Mouse (Mus musculus) CH12.LX (cell line): ENCODE data around the gene S1pr1. TPM values are rescaled to one million over a fixed set of nuclear protein-coding genes. Genes with fewer than 3 reads are reported as not detected.
A peak's percentile ranks its signal among the peaks of the same experiment; 100 is the strongest.

Experiments used
- DNase-seq: peaks from one replicate; pipeline ENCODE4 v3.0.0-alpha.2; 2013; ENCODE audit errors: extremely low read depth
- H3K27ac ChIP-seq: 2 replicates; pipeline ENCODE4 v1.5.1; 2012; ENCODE audit warnings: low read depth, mild to moderate bottlenecking, control low read depth, moderate library complexity; ENCODE audit not compliant: insufficient read depth
- H3K27me3 ChIP-seq: replicated peaks from 2 replicates; pipeline ENCODE3; 2012; ENCODE audit warnings: inconsistent platforms
- H3K36me3 ChIP-seq, 2 experiments: replicated peaks in 1 of 2; 2 replicates each; pipeline versions ENCODE3 to v1.6.1; 2012; ENCODE audit warnings: inconsistent platforms in 1 of 2, low read length in 1 of 2, mild to moderate bottlenecking in 1 of 2, mixed read lengths in 1 of 2, moderate library complexity in 1 of 2; ENCODE audit not compliant: control insufficient read depth in 1 of 2, insufficient read depth in 1 of 2
- H3K4me1 ChIP-seq, 2 experiments: 2 replicates each; pipeline ENCODE4 v1.6.1; 2012; ENCODE audit warnings: inconsistent platforms in 1 of 2, moderate library complexity in 1 of 2; ENCODE audit not compliant: insufficient read depth in 2 of 2, control insufficient read depth in 1 of 2
- H3K4me2 ChIP-seq: 2 replicates; pipeline ENCODE4 v1.6.1; 2012; ENCODE audit warnings: low read depth, mild to moderate bottlenecking, control low read depth; ENCODE audit not compliant: poor library complexity, insufficient read depth, severe bottlenecking
- H3K4me3 ChIP-seq, 3 experiments: fragments of 150-350 bp in 1 of 3; sonication (generic) in 1 of 3; replicated peaks in 1 of 3; 2 replicates each; pipeline versions ENCODE3 to v1.5.1; 2011 to 2012; ENCODE audit warnings: low read depth in 2 of 3, low read length in 2 of 3, mild to moderate bottlenecking in 2 of 3, moderate library complexity in 2 of 3, control low read depth in 1 of 3, improper control_type of control experiment in 1 of 3, inconsistent platforms in 1 of 3, mixed read lengths in 1 of 3; ENCODE audit not compliant: poor library complexity in 1 of 3
- H3K79me2 ChIP-seq: replicated peaks from 2 replicates; pipeline ENCODE4 v1.6.1; 2012; ENCODE audit warnings: mild to moderate bottlenecking, moderate library complexity; ENCODE audit not compliant: control insufficient read depth, poor library complexity, insufficient read depth, severe bottlenecking; ENCODE audit errors: extremely low read depth
- H3K9ac ChIP-seq: 2 replicates; pipeline ENCODE4 v1.6.1; 2012; ENCODE audit warnings: low read depth, mild to moderate bottlenecking, control low read depth, moderate library complexity; ENCODE audit not compliant: insufficient read depth
- H3K9me3 ChIP-seq: replicated peaks from 2 replicates; pipeline ENCODE3; 2012; ENCODE audit warnings: low read length, inconsistent platforms, mixed read lengths
- BHLHE40 ChIP-seq: IDR thresholded peaks from 2 replicates; pipeline ENCODE4 v1.6.1; 2011; ENCODE audit warnings: mild to moderate bottlenecking, low read depth, low read length, improper control_type of control experiment
- ELF1 ChIP-seq: IDR thresholded peaks from 2 replicates; pipeline ENCODE4 v1.6.1; 2014; ENCODE audit warnings: low read depth, mild to moderate bottlenecking, inconsistent platforms, low read length, improper control_type of control experiment
- EP300 ChIP-seq: IDR thresholded peaks from 2 replicates; pipeline ENCODE4 v1.6.1; 2011; ENCODE audit warnings: low read length, improper control_type of control experiment
- ETS1 ChIP-seq: conservative IDR thresholded peaks from 2 replicates; pipeline ENCODE4 v1.6.1; 2012; ENCODE audit warnings: low read depth, mild to moderate bottlenecking, inconsistent platforms, low read length, improper control_type of control experiment, moderate library complexity
- IRF4 ChIP-seq: IDR thresholded peaks from 2 replicates; pipeline ENCODE4 v1.6.1; 2014; ENCODE audit warnings: low read depth, mild to moderate bottlenecking, inconsistent platforms, low read length, improper control_type of control experiment
- JUN ChIP-seq: IDR thresholded peaks from 2 replicates; pipeline ENCODE4 v1.6.1; 2011; ENCODE audit warnings: low read depth, mild to moderate bottlenecking, low read length, improper control_type of control experiment, moderate library complexity; ENCODE audit not compliant: insufficient read depth
- KAT2A ChIP-seq: IDR thresholded peaks from 2 replicates; pipeline ENCODE4 v1.6.1; 2012; ENCODE audit warnings: low read length, improper control_type of control experiment, inconsistent platforms; ENCODE audit not compliant: insufficient replicate concordance
- MEF2A ChIP-seq: IDR thresholded peaks from 2 replicates; pipeline ENCODE4 v1.6.1; 2014; ENCODE audit warnings: low read depth, mild to moderate bottlenecking, inconsistent platforms, low read length, improper control_type of control experiment, borderline replicate concordance
- MXI1 ChIP-seq: IDR thresholded peaks from 2 replicates; pipeline ENCODE4 v1.6.1; 2011; ENCODE audit warnings: mild to moderate bottlenecking, low read depth, low read length, improper control_type of control experiment
- MYC ChIP-seq: IDR thresholded peaks from 2 replicates; pipeline ENCODE4 v1.6.1; 2011; ENCODE audit warnings: low read depth, mild to moderate bottlenecking, improper control_type of control experiment, low read length
- NRF1 ChIP-seq: IDR thresholded peaks from 2 replicates; pipeline ENCODE4 v1.6.1; 2014; ENCODE audit warnings: low read depth, mild to moderate bottlenecking, inconsistent platforms, low read length, improper control_type of control experiment, moderate library complexity
- POLR2AphosphoS2 ChIP-seq: IDR thresholded peaks from 2 replicates; pipeline ENCODE4 v1.6.1; 2011; ENCODE audit warnings: low read depth, low read length, improper control_type of control experiment
- RCOR1 ChIP-seq: conservative IDR thresholded peaks from 2 replicates; pipeline ENCODE4 v1.6.1; 2012; ENCODE audit warnings: low read depth, mild to moderate bottlenecking, inconsistent platforms, low read length, improper control_type of control experiment
- SIN3A ChIP-seq: IDR thresholded peaks from 2 replicates; pipeline ENCODE4 v1.6.1; 2012; ENCODE audit warnings: low read length, improper control_type of control experiment, inconsistent platforms
- TCF12 ChIP-seq: IDR thresholded peaks from 2 replicates; pipeline ENCODE4 v1.6.1; 2014; ENCODE audit warnings: low read depth, mild to moderate bottlenecking, inconsistent platforms, low read length, improper control_type of control experiment
- USF2 ChIP-seq: conservative IDR thresholded peaks from 2 replicates; pipeline ENCODE4 v1.6.1; 2011; ENCODE audit warnings: low read depth, low read length, improper control_type of control experiment
- ZKSCAN1 ChIP-seq: IDR thresholded peaks from 2 replicates; pipeline ENCODE4 v1.6.1; 2012; ENCODE audit warnings: low read depth, inconsistent platforms, low read length, improper control_type of control experiment, borderline replicate concordance
- dilution Hi-C: fragments of 300-500 bp; cut with MboI; formaldehyde crosslinking; loops from 2 replicates; pipeline ENCODE4 v1.14.3; 2020; ENCODE audit warnings: low sequenced_read_pairs; ENCODE audit not compliant: extremely low pct_unique_long_range_greater_than_20kb, extremely low pct_ligation_motif_present
- in situ Hi-C: fragments of 300-500 bp; cut with MboI; formaldehyde crosslinking; loops from 3 replicates; pipeline ENCODE4 v1.14.3; 2019; ENCODE audit warnings: low sequenced_read_pairs, low pct_ligation_motif_present, low pct_unique_long_range_greater_than_20kb, mixed read lengths
- polyA plus RNA-seq: library from polyadenylated mRNA; unstranded; fragments of >175 nt; gene quantifications from 2 replicates; pipeline ENCODE4 v1.2.1, GENCODE M21; 2012; ENCODE audit warnings: low read depth; ENCODE audit not compliant: insufficient read length
- total RNA-seq, 2 experiments: library from RNA; depleted of rRNA; stranded (reverse); fragments of 300-350 nt in 1 of 2; fragments of >200 nt in 1 of 2; gene quantifications; 2 replicates each; pipeline ENCODE4 v1.2.3; 2012 to 2014

S1pr1 gene
- total and polyA plus RNA-seq, 3 experiments: 1.8 to 7.1 (median 4.6) TPM

GRCm38 (mm10) chr3:115730336-115730735 is 15.5 kb upstream of the S1pr1 start:
- dilution Hi-C loops (no loop called here), in situ Hi-C loops (no loop called here)
- no peak overlapping the region for H3K9ac ChIP-seq
- H3K27ac ChIP-seq: no peak overlapping the region
- no peaks in the 10 kb centered on the region for H3K27me3 ChIP-seq
- H3K4me1 ChIP-seq: peaks cover 14 to 54% of the 10 kb centered on the region in 2 experiments
- TF ChIP-seq NRF1 (no peak), RCOR1 (no peak), KAT2A (no peak), USF2 (no peak), SIN3A (no peak), TCF12 (no peak)
- no peak for DNase-seq
- no peak overlapping the region for H3K4me2 ChIP-seq
- no peak overlapping the region for H3K4me3 ChIP-seq
- no peaks in the 10 kb centered on the region for H3K36me3 ChIP-seq
- no peaks in the 10 kb centered on the region for H3K9me3 ChIP-seq
- no peaks in the 10 kb centered on the region for H3K79me2 ChIP-seq

DNA sequence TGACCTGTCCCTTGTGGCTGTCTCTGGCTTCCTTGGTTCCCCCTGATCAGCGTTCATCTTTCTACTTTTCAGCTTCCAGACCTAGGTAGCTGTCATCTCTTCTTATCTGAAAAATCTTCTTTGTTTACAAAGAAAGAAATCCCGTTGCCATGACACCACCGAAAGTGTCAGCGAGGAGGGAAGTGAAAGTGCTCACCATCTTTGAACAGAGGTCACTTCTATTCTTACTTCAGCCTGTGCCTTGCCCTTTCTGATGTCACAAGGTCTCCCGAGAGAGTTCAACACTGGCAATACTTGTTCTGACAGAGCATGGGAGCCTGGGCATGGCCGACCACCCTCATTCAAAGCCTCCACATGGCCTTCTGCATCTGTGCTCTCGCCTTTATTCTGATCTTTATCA is 14.3 kb upstream of the S1pr1 start:
- dilution Hi-C loops (no loop called here), in situ Hi-C loops (no loop called here)
- H3K4me2 ChIP-seq: no peak overlapping the region; the same call in 1 of the 2 replicates
- TF ChIP-seq USF2: no peak
- TF ChIP-seq ELF1: 0 out of 2 replicates have a peak, but pooled peaks have one; percentile 8
- 0 out of 2 replicates have a peak, but pooled peaks have one; percentile 59 for TF ChIP-seq TCF12
- TF ChIP-seq MYC: 0 out of 2 replicates have a peak, but pooled peaks have one; percentile 29
- no peak for TF ChIP-seq ZKSCAN1
- TF ChIP-seq POLR2AphosphoS2: no peak
- peak; percentile 95 for TF ChIP-seq ETS1
- TF ChIP-seq EP300: peak; percentile 86
- peak; percentile 97 for TF ChIP-seq MEF2A
- no peak for TF ChIP-seq RCOR1
- peak; percentile 92 for TF ChIP-seq MXI1
- TF ChIP-seq BHLHE40: peak; percentile 86
- TF ChIP-seq IRF4: peak; percentile 98
- peak; percentile 86 for TF ChIP-seq SIN3A
- TF ChIP-seq JUN: peak; percentile 70
- TF ChIP-seq, all 38 proteins: peak for 11
- Histone ChIP-seq H3K9me3 (no peaks in the 10 kb centered on the region), H3K79me2 (no peaks in the 10 kb centered on the region), H3K9ac (no peak overlapping the region), H3K27me3 (no peaks in the 10 kb centered on the region), H3K4me1 (peaks cover 14 to 45% of the 10 kb centered on the region in 2 experiments), H3K36me3 (no peaks in the 10 kb centered on the region), H3K4me3 (no peak overlapping the region), H3K27ac (no peak overlapping the region; the same call in 1 of the 2 replicates)
- DNase-seq: peak; percentile 96
